8 mouse cellular contexts compared by ENCODE assay signal in the genomic region with DNA sequence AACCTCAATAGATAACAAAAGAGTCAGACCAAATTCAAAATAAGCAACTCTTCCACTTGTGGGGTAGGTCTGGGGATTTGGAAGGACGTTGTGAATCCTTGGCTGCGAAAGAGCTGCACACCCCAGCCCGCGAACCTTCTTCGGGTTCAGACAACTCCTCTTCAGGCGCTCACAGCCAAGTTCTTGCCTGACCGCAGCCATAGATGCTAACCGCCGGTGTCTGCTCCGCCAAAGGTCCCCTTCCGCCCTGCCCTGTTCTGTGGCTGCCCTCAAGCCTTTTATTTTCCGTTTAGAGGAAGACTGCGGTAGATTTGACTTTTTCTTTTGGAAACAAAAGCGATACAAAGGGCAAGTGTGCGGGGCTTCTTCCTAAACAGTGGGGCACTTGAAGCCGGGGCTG.
DNase-seq lines count a peak whose midpoint lies in the region; ATAC-seq lines count a peak whose summit lies in the region.

No protein-coding gene starts in this region.

- peaks cover 3% of the 10 kb centered on the region; the same call in 1 of the 2 replicates for H3K9me3 ChIP-seq in hindbrain, embryonic 16.5 days (ENCODE audit: control insufficient read depth, low read length)
- no peaks in the 10 kb centered on the region for H3K9me3 ChIP-seq in stomach, embryonic 15.5 days

- peak overlapping the region; percentile 71 for H3K4me2 ChIP-seq in hindbrain, embryonic 16.5 days (ENCODE audit: low read length)
- peak overlapping the region; percentile 51 for H3K4me2 ChIP-seq in stomach, embryonic 15.5 days

- no peaks in the 10 kb centered on the region for H3K36me3 ChIP-seq in hindbrain, embryonic 16.5 days (ENCODE audit: control insufficient read depth, insufficient read depth, low read length)
- no peaks in the 10 kb centered on the region for H3K36me3 ChIP-seq in stomach, embryonic 15.5 days

- peaks cover 4% of the 10 kb centered on the region for H3K27me3 ChIP-seq in hindbrain, embryonic 16.5 days (replicated peaks; ENCODE audit: control insufficient read depth, insufficient read depth, low read length)
- H3K27me3 ChIP-seq in stomach, embryonic 15.5 days (replicated peaks), result peaks cover 10% of the 10 kb centered on the region

- peaks cover 5% of the 10 kb centered on the region for H3K4me1 ChIP-seq in hindbrain, embryonic 16.5 days (ENCODE audit: control insufficient read depth, insufficient read depth, low read depth, low read length)
- peaks cover 2% of the 10 kb centered on the region; the same call in 1 of the 2 replicates for H3K4me1 ChIP-seq in stomach, embryonic 15.5 days

- peak; percentile 21 for DNase-seq in adrenal gland, postnatal 10 days
- no peak for DNase-seq in adrenal gland, postnatal 36 days
- DNase-seq in right cerebral cortex, postnatal 25 days, result peak; percentile 28
- no peak for DNase-seq in right cerebral cortex, postnatal 4 days
- no peak for DNase-seq in right cerebral cortex, postnatal 36 days (ENCODE audit: low spot score in 2 of 2)

- H3K9ac ChIP-seq in hindbrain, embryonic 16.5 days (ENCODE audit: low read depth, low read length), result peak overlapping the region; percentile 43
- H3K9ac ChIP-seq in stomach, embryonic 15.5 days, result no peak overlapping the region

- H3K27ac ChIP-seq in hindbrain, embryonic 16.5 days (ENCODE audit: low read depth, low read length), result no peak overlapping the region
- H3K27ac ChIP-seq in stomach, embryonic 15.5 days, result no peak overlapping the region

- under 1% methylated on average over 16 of the region's 16 CpGs for WGBS in hindbrain, embryonic 16.5 days
- WGBS in stomach, embryonic 15.5 days, result 8% methylated on average over 16 of the region's 16 CpGs

- peak overlapping the region; percentile 37 for H3K4me3 ChIP-seq in hindbrain, embryonic 16.5 days (ENCODE audit: low read length)
- peak overlapping the region; percentile 31 for H3K4me3 ChIP-seq in stomach, embryonic 15.5 days (replicated peaks)

- ATAC-seq in hindbrain, embryonic 16.5 days, result no peak; the same call in 1 of the 2 replicates
- ATAC-seq in megakaryocyte, adult 5-6 weeks (ENCODE audit: poor library complexity, severe bottlenecking), result peak; percentile 80
- no peak for ATAC-seq in stomach, embryonic 15.5 days (ENCODE audit: insufficient read depth, low FRiP score, low read depth)

Comparison
In these comparisons a context has a peak if more than half of its experiments do, and no peak if none do; other contexts are left out.
1. DNase-seq: peak in adrenal gland, postnatal 10 days (single experiment) and right cerebral cortex, postnatal 25 days (single experiment); none in adrenal gland, postnatal 36 days (0 of 2), right cerebral cortex, postnatal 4 days (single experiment) and right cerebral cortex, postnatal 36 days (0 of 2).